Mouse (Mus musculus): ENCODE measurements at regions not wholly inside any gene's neighbourhood (a gene's known extent, or its start where the extent isn't known, plus 50 kb on each side); places are given as distances from the start of the nearest gene placed in this dataset.
A peak's percentile ranks its signal among the peaks of the same experiment; 100 is the strongest.

- H3K27ac ChIP-seq, result no peak overlapping the region
- intact Hi-C loops (cut with DNase I), result no loop called here
- TF ChIP-seq CTCF (IDR thresholded peaks at IDR 0.05), result no peak
- no peak overlapping the region for H3K4me3 ChIP-seq
- no peak for DNase-seq
Observed at GRCm38 (mm10) chr12:16237498-16237897, 373.3 kb downstream of the Lpin1 start.

DNA sequence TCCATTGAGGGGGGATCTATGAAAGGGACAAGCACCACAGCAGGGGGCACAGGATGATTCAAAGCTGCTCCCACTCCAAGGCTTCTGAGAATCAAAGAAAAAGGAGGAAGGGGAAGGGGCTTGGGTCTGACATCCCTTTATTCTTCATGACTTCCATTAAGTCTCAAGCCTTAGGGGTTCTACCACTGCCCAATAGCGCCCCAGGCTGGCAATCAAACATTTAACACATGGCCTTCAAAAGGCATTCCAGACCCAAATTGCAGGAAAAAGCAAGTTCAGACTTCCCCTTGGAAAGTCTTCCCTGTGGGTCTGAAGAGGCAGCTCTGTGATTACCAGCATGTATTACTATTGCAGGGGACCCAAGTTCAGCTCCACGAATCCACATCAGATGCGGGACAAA, 377.2 kb downstream of the Lpin1 start:
- TF ChIP-seq CTCF (IDR thresholded peaks at IDR 0.05), result peak; percentile 31; the same call in 1 of the 2 replicates
- no peak overlapping the region; the same call in 1 of the 2 replicates for H3K4me3 ChIP-seq
- no peak overlapping the region for H3K27ac ChIP-seq
- no peak for DNase-seq
- intact Hi-C loops (cut with DNase I), result no loop called here

DNA sequence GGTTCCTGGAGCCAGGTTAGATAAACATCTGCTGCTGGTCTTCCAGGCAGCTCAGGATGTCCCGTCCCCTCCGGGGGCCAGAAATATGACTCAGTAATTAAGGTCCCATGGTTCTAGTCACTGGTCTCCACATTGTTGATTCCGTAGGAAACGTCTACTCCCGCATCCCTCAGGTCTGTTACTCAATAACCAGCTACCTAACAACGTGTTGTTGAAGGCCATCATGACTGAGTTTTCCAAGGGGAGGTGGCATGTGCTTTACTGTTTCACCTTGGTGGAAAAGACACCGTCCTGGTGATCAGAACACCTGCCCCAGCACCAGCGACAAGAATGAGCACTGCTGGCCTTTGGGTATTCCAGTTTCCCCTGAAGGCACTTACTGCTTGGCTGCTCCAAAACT, 377.9 kb downstream of the Lpin1 start:
- H3K4me3 ChIP-seq, result peak overlapping the region; percentile 51
- intact Hi-C loops (cut with DNase I), result no loop called here
- TF ChIP-seq CTCF (IDR thresholded peaks at IDR 0.05), result no peak
- H3K27ac ChIP-seq, result peak overlapping the region; percentile 78
- no peak for DNase-seq

GRCm38 (mm10) chr12:16232051-16232450, 378.7 kb downstream of the Lpin1 start:
- peak; percentile 41 for DNase-seq
- intact Hi-C loops (cut with DNase I), result no loop called here
- no peak for TF ChIP-seq CTCF (IDR thresholded peaks at IDR 0.05)

GRCm38 (mm10) chr12:16231093-16231492, 379.7 kb downstream of the Lpin1 start:
- TF ChIP-seq CTCF (IDR thresholded peaks at IDR 0.05), result peak; percentile 34; the same call in 1 of the 2 replicates
- no peak for DNase-seq
- Histone ChIP-seq H3K4me3 (no peak overlapping the region), H3K27ac (no peak overlapping the region)
- intact Hi-C loops (cut with DNase I), result no loop called here

More at GRCm38 (mm10) chr12:16232051-16232450, 378.7 kb downstream of the Lpin1 start:
- H3K27ac ChIP-seq, result peak overlapping the region; percentile 78
- H3K4me3 ChIP-seq, result peak overlapping the region; percentile 51

GRCm38 (mm10) chr12:16225428-16225827, 385.3 kb downstream of the Lpin1 start:
- intact Hi-C loops (cut with DNase I), result no loop called here
- Histone ChIP-seq H3K27ac (no peak overlapping the region), H3K4me3 (no peak overlapping the region)
- no peak for TF ChIP-seq CTCF (IDR thresholded peaks at IDR 0.05)
- no peak for DNase-seq

- DNase-seq, result peak; percentile 44
- intact Hi-C loops (cut with DNase I), result no loop called here
- H3K4me3 ChIP-seq, result peak overlapping the region; percentile 46
- peak overlapping the region; percentile 80 for H3K27ac ChIP-seq
- no peak for TF ChIP-seq CTCF (IDR thresholded peaks at IDR 0.05)
Observed at GRCm38 (mm10) chr12:16222836-16223450, 387.8 kb downstream of the Lpin1 start.

DNA sequence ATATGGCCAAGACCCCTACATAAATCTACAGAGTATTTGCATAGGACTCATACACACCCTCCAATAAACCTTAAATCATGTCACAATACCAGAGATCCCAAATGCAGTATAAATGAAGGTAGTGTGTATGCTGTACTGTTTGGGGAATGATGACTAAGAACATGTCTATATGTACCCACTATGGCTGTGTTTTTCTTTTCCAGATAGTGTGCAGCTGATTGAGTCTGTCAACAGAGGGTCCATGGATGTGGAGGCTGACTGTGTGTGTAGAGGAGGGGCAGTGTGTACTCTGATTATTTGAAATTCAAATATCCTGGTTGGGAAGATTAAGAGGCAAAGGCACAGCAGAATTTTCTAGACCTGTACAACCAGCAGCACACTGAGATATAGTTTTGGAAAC, 388.6 kb downstream of the Lpin1 start:
- no peak for TF ChIP-seq CTCF (IDR thresholded peaks at IDR 0.05)
- Histone ChIP-seq H3K4me3 (no peak overlapping the region), H3K27ac (peak overlapping the region; percentile 80)
- intact Hi-C loops (cut with DNase I), result no loop called here
- no peak for DNase-seq

GRCm38 (mm10) chr12:16221142-16221541, 389.6 kb downstream of the Lpin1 start:
- Histone ChIP-seq H3K4me3 (no peak overlapping the region), H3K27ac (peak overlapping the region; percentile 80)
- TF ChIP-seq CTCF (IDR thresholded peaks at IDR 0.05), result no peak
- intact Hi-C loops (cut with DNase I), result no loop called here
- DNase-seq, result no peak

DNA sequence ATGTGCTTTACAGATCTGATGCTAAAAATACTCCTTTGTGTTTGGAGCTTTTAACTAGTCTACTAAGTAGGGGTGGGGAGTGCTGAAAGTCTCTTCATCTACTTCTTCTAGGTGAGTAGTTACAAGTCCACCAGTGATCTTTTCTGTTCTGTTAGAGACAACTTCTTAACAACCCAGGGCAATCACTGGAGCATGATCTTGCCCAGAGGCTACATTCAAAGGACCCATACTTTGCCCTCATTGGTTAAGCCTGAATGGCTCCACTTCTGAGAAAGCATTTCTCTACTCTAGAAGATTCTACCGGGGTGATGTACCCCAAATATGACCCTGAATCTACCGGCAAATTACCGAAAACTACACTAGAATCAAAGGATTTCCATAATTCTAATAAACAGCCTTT, 390.2 kb downstream of the Lpin1 start:
- no peak for DNase-seq
- TF ChIP-seq CTCF (IDR thresholded peaks at IDR 0.05), result no peak
- intact Hi-C loops (cut with DNase I), result no loop called here
- H3K27ac ChIP-seq, result peak overlapping the region; percentile 80
- H3K4me3 ChIP-seq, result no peak overlapping the region

- DNase-seq, result peak; percentile 54
- peak overlapping the region; percentile 74 for H3K27ac ChIP-seq
- intact Hi-C loops (cut with DNase I), result no loop called here
- no peak overlapping the region for H3K4me3 ChIP-seq
- no peak for TF ChIP-seq CTCF (IDR thresholded peaks at IDR 0.05)
Observed at GRCm38 (mm10) chr12:16218906-16219305, 391.9 kb downstream of the Lpin1 start.

DNA sequence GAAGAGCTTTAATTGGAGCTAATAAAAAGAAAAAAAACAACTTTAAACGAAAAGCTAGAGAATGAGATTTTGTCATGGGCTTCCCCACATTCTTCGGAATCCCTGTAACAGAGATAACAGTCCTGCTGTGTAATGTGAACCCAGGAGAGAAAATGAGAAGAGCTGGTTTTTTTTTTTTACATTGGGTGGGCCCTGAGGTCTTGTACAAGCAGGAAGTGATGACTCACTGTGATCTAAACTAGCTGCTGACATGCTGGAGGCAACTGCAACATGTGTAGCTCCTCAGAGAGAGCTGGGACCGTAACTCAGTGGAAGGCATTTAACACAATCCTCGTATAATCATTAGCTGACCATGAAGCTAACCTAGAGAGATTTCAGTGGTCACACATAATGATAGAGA, 393.8 kb upstream of the Trib2 start:
- DNase-seq, result no peak
- H3K27ac ChIP-seq, result no peak overlapping the region
- no peak for TF ChIP-seq CTCF (IDR thresholded peaks at IDR 0.05)
- intact Hi-C loops (cut with DNase I), result no loop called here
- H3K4me3 ChIP-seq, result no peak overlapping the region

- TF ChIP-seq CTCF (IDR thresholded peaks at IDR 0.05), result no peak
- no peak overlapping the region for H3K4me3 ChIP-seq
- intact Hi-C loops (cut with DNase I), result no loop called here
- no peak overlapping the region for H3K27ac ChIP-seq
- no peak for DNase-seq
Observed at GRCm38 (mm10) chr12:16210111-16210510, 393.4 kb upstream of the Trib2 start.

DNA sequence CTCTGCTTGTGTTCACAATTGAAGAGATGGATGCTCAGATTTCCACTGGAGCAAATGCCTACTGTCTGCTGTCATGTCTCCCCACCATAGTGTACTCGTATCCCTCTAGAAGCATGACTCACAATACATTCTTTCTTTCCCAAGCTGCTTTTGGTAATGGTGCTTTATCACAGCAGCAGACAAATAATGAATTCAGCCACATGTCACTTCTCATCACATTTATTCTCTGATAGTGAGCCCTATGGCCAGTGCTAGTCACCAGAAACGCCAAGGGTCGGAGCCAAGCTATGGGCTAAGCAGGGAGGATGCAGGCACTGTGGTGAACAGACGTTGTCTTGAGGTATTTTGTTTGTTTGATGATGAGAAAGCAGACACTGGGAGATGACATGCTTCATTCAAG, 388.2 kb upstream of the Trib2 start:
- intact Hi-C loops (cut with DNase I), result no loop called here
- no peak overlapping the region for H3K4me3 ChIP-seq

More for the DNA sequence above, 388.2 kb upstream of the Trib2 start:
- DNase-seq, result no peak
- TF ChIP-seq CTCF (IDR thresholded peaks at IDR 0.05), result no peak
- H3K27ac ChIP-seq, result no peak overlapping the region

Measured in gastrocnemius, adult 2 months (tissue).